Mouse (Mus musculus): Measurements from ENCODE around the gene Nfya. TPM values are rescaled to one million over a fixed set of nuclear protein-coding genes. Genes with fewer than 3 reads are reported as not detected.

Gene Nfya
- total and polyA plus RNA-seq, 2 experiments from 2014 or later = 5.0 to 29.0 TPM

DNA sequence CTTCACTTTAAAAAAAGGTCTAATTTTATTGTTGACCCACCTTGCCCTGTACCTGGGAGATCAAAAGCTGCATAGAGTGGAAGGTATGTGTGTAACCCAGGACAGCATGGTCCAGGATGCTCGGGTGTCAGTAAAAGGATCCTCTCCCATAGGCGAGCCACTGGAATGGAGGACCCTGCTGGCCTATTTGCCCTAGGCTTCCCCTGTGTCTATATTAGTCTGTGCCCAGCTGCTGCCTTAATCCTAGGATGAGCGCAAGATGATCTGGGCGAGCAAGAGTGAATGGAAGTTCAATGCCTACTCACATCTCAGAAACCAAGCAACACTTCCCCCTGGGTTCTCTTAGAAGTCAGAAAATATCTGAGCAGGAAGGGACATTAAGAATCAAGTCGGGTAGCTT lies 21.3 kb upstream of the Nfya start:
- ATAC-seq = no peak
- no peak overlapping the region for H3K9ac ChIP-seq (replicated peaks; ENCODE audit: low read length)
- WGBS = 75% methylated on average over 5 of the region's 5 CpGs

DNA sequence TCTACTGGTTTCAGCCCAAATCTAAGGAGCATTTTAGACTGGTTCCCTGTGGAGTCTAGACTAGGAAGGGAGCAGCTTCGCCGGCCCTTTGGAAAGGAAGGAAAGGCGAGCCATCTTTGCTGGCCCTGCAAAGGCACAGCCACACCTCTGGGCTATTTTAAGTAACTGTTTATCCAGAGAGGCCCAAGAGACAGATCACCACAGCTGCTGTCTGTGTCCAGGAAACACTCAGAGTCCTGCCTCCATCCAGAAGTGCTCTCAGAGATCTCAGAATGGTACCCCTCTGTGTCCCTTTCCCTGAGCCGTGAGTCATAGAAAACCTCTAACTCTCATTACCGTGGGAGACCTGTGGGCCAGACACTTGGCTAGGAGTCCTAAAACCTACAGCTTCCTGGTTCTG lies 20.7 kb upstream of the Nfya start:
- TF ChIP-seq CTCF (IDR thresholded peaks at IDR 0.05; ENCODE audit: low read depth) = no peak
- Histone ChIP-seq H3K27me3 (ENCODE audit: insufficient read depth, low read length) (no peaks in the 10 kb centered on the region), H3K27ac (no peak overlapping the region), H3K9ac (replicated peaks; ENCODE audit: low read length) (no peak overlapping the region), H3K9me3 (ENCODE audit: low read length) (no peaks in the 10 kb centered on the region), H3K36me3 (ENCODE audit: insufficient read depth, low read length) (no peaks in the 10 kb centered on the region), H3K4me2 (ENCODE audit: low read depth, low read length) (no peak overlapping the region), H3K4me1 (ENCODE audit: insufficient read depth, low read length) (peaks cover 9% of the 10 kb centered on the region; the same call in 1 of the 2 replicates), H3K4me3 (ENCODE audit: low read length) (no peak overlapping the region)
- no peak for DNase-seq (ENCODE audit: low spot score)
- no peak for ATAC-seq
- 62% methylated on average over 5 of the region's 5 CpGs for WGBS

More for the DNA sequence above, 21.3 kb upstream of the Nfya start:
- no peak overlapping the region for H3K27ac ChIP-seq
- H3K9me3 ChIP-seq (ENCODE audit: low read length) = no peaks in the 10 kb centered on the region
- no peaks in the 10 kb centered on the region for H3K36me3 ChIP-seq (ENCODE audit: insufficient read depth, low read length)
- no peak for DNase-seq (ENCODE audit: low spot score)
- TF ChIP-seq CTCF (IDR thresholded peaks at IDR 0.05; ENCODE audit: low read depth) = no peak
- H3K4me1 ChIP-seq (ENCODE audit: insufficient read depth, low read length) = peaks cover 7% of the 10 kb centered on the region; the same call in 1 of the 2 replicates
- H3K27me3 ChIP-seq (ENCODE audit: insufficient read depth, low read length) = no peaks in the 10 kb centered on the region
- no peak overlapping the region for H3K4me3 ChIP-seq (ENCODE audit: low read length)
- no peak overlapping the region for H3K4me2 ChIP-seq (ENCODE audit: low read depth, low read length)

DNA sequence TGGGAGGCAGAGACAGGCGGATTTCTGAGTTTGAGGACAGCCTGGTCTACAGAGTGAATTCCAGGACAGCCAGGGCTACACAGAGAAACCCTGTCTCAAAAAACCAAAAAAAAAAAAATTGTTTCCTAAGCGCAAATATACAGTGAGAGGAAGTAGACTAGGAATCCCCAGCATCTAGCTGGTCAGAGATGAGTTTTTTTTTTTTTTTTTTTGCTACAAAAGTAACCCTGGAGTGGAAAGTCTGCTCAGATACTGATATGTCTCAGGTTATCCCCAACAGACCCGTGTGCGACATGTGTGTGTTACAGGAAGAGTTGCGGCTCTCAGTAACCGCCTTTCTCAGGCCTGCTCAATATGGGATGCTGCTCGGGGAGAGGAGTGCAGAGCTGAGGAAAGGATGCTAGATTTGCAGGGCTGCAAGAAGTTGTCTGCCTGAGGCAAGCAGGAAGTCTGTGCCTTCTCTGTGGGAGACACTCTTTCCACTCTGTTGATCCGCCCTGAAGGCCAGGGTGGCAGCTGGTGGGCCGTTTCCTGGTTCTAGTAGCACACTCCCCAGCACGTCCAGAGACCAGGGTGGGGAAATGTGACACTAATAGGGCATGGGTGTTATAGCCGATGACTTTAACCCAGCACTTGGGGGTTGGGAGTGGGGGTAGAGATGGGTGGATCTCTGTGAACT lies 18.3 kb upstream of the Nfya start:
- H3K4me3 ChIP-seq (ENCODE audit: low read length) = no peak overlapping the region
- no peaks in the 10 kb centered on the region for H3K27me3 ChIP-seq (ENCODE audit: insufficient read depth, low read length)
- H3K9ac ChIP-seq (replicated peaks; ENCODE audit: low read length) = no peak overlapping the region
- DNase-seq (ENCODE audit: low spot score) (no peak), ATAC-seq (no peak)
- whole genome bisulfite sequencing = 68% methylated on average over 11 of the region's 11 CpGs
- H3K4me1 ChIP-seq (ENCODE audit: insufficient read depth, low read length) = peaks cover 9% of the 10 kb centered on the region; the same call in 1 of the 2 replicates
- no peaks in the 10 kb centered on the region for H3K9me3 ChIP-seq (ENCODE audit: low read length)
- no peak overlapping the region for H3K4me2 ChIP-seq (ENCODE audit: low read depth, low read length)
- H3K27ac ChIP-seq = no peak overlapping the region
- TF ChIP-seq CTCF (IDR thresholded peaks at IDR 0.05; ENCODE audit: low read depth) = no peak
- no peaks in the 10 kb centered on the region for H3K36me3 ChIP-seq (ENCODE audit: insufficient read depth, low read length)

DNA sequence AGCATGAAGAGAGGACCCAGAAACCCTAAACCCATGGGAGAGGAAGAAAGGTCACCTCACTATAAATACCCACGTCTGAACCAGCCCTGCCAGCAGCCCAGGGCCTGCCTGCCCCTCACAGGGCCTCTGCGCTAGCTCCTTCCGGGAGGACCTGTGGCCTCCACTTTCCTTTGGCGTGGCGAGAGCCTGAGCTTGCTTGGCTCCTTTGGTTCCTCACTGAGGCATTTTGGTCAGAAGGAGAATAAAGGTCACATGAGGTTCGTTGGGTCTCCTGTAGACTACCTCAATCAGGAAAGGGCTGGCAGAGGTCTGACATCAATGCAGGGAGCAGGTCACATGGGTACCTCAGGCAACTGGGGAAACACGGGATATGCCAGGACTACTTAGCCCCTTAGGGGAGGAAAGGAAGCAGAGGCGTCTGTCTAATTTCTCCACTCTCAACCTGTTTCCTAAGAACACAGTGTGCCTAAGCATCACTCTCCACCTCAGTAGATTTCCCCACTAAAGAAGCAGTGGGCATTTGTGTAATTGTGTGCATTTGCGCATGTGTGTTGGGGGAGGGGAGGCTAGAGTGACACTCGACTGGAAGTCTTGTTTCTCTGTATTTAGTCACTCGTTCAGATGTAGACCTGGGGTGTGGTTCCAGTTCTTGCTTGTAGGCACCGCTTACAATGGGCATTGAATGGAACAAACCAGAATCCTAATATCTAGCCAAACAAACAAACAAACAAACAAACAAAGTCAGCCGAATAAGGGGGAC lies 17.5 kb upstream of the Nfya start:
- Histone ChIP-seq H3K27ac (peak overlapping the region; percentile 4; the same call in 1 of the 2 replicates), H3K4me3 (ENCODE audit: low read length) (no peak overlapping the region), H3K9me3 (ENCODE audit: low read length) (no peaks in the 10 kb centered on the region), H3K4me2 (ENCODE audit: low read depth, low read length) (no peak overlapping the region), H3K9ac (replicated peaks; ENCODE audit: low read length) (no peak overlapping the region), H3K36me3 (ENCODE audit: insufficient read depth, low read length) (no peaks in the 10 kb centered on the region), H3K27me3 (ENCODE audit: insufficient read depth, low read length) (no peaks in the 10 kb centered on the region), H3K4me1 (ENCODE audit: insufficient read depth, low read length) (peaks cover 6% of the 10 kb centered on the region; the same call in 1 of the 2 replicates)
- DNase-seq (ENCODE audit: low spot score) = no peak
- no peak for TF ChIP-seq CTCF (IDR thresholded peaks at IDR 0.05; ENCODE audit: low read depth)
- WGBS = 76% methylated on average over 13 of the region's 13 CpGs
- no peak for ATAC-seq

DNA sequence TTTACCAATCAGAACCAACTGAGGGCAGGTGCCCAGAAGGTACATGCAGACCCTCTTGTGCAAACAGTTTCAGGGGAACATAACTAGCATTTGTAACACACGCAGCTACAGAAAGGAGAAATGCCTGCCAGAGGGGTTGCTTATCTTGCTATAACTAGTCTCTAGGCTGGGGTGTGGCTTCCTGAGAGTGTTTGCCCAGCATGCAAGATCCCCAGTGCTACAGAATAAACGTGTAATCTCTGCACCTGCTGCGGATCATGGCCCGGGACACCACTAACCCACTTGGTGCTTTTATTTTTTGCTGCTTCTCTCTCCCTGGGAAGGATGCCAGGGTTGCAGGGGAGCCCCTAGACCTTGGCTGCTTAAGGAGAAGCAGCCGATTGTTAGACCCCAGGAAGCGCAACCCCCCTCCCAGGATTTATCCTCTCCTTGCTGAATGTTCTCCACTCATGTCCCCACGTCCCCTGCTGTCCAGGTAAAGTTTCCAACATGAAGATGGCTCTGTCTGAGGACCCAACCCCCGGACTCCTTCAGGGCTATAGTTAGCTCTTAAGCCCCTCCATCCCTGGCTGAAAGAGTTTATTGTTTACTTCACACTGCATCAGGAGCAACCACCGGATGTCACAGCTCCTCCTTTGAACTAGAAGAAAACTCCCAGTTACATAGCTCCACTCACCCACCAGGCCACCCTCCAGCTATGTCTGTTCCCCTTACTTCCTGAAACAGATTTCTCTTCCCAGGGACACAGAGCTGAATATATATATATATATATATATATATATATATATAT lies 16.3 kb upstream of the Nfya start:
- no peak for DNase-seq (ENCODE audit: low spot score)
- Histone ChIP-seq H3K4me2 (ENCODE audit: low read depth, low read length) (no peak overlapping the region), H3K36me3 (ENCODE audit: insufficient read depth, low read length) (no peaks in the 10 kb centered on the region), H3K4me3 (ENCODE audit: low read length) (no peak overlapping the region), H3K9me3 (ENCODE audit: low read length) (no peaks in the 10 kb centered on the region), H3K9ac (replicated peaks; ENCODE audit: low read length) (no peak overlapping the region), H3K4me1 (ENCODE audit: insufficient read depth, low read length) (peaks cover 6% of the 10 kb centered on the region; the same call in 1 of the 2 replicates), H3K27ac (no peak overlapping the region), H3K27me3 (ENCODE audit: insufficient read depth, low read length) (no peaks in the 10 kb centered on the region)
- ATAC-seq = no peak
- WGBS = 32% methylated on average over 9 of the region's 9 CpGs
- TF ChIP-seq CTCF (IDR thresholded peaks at IDR 0.05; ENCODE audit: low read depth) = no peak

DNA sequence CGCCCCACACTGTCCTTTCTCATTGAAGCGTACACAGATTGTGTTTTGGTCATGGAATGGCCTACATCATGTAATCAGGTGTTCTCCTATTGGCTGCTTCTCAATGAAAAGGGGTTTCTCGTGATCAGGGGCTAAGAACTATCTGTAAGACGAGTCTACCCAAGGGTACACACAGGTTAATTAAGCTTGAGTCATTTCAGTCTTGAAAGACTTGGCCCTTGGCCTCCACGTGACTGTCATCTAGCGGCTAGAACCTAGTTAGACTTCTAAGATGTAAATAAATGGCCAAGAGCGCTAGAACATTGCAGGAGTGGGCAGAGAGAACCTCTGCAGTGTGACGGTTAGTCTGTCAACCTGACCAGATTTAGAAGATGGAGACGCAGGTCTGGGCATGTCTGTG lies 14.5 kb upstream of the Nfya start:
- TF ChIP-seq CTCF (IDR thresholded peaks at IDR 0.05; ENCODE audit: low read depth) = no peak
- H3K4me3 ChIP-seq (ENCODE audit: low read length) = no peak overlapping the region
- WGBS = 87% methylated on average over 9 of the region's 9 CpGs
- H3K4me1 ChIP-seq (ENCODE audit: insufficient read depth, low read length) = peaks cover 6% of the 10 kb centered on the region; the same call in 1 of the 2 replicates
- H3K9ac ChIP-seq (replicated peaks; ENCODE audit: low read length) = no peak overlapping the region
- no peak overlapping the region for H3K4me2 ChIP-seq (ENCODE audit: low read depth, low read length)
- no peaks in the 10 kb centered on the region for H3K9me3 ChIP-seq (ENCODE audit: low read length)
- H3K36me3 ChIP-seq (ENCODE audit: insufficient read depth, low read length) = no peaks in the 10 kb centered on the region
- ATAC-seq (no peak), DNase-seq (ENCODE audit: low spot score) (no peak)
- no peaks in the 10 kb centered on the region for H3K27me3 ChIP-seq (ENCODE audit: insufficient read depth, low read length)
- H3K27ac ChIP-seq = no peak overlapping the region

Data from hindbrain, postnatal 0 days (tissue).